Mouse (Mus musculus): Measurements from ENCODE around the gene C4b. TPM values are rescaled to one million over a fixed set of nuclear protein-coding genes. Genes with fewer than 3 reads are reported as not detected.
"Not testable (repeated sequence)": the region's sequence is repeated elsewhere in the genome, so short reads cannot be mapped to it uniquely, and the experiment has no call there.

C4b gene
- polyA plus RNA-seq, 1 experiment, result 15.2 TPM

GRCm38 (mm10) chr17:34740280-34740679 is 3.4 kb downstream of the C4b start:
- H3K36me3 ChIP-seq (ENCODE audit: control insufficient read depth, insufficient read depth, low read length), result no peaks in the 10 kb centered on the region
- no peak for TF ChIP-seq POLR2A (IDR thresholded peaks at IDR 0.05; ENCODE audit: control insufficient read depth, extremely low read depth, insufficient read depth, low read length, poor library complexity)
- H3K4me3 ChIP-seq (ENCODE audit: control insufficient read depth, insufficient read depth, low read length), result no peak overlapping the region
- H3K4me1 ChIP-seq (replicated peaks; ENCODE audit: control insufficient read depth, insufficient read depth, low read length), result no peaks in the 10 kb centered on the region
- no peaks in the 10 kb centered on the region for H3K27me3 ChIP-seq (ENCODE audit: control insufficient read depth, insufficient read depth, low read length)
- H3K27ac ChIP-seq (ENCODE audit: control insufficient read depth, insufficient read depth, low read length), result no peak overlapping the region
- DNase-seq, result no peak
- 49% methylated on average over 4 of the region's 4 CpGs for WGBS

- H3K4me1 ChIP-seq (replicated peaks; ENCODE audit: control insufficient read depth, insufficient read depth, low read length); H3K4me3 ChIP-seq (ENCODE audit: control insufficient read depth, insufficient read depth, low read length); H3K27ac ChIP-seq (ENCODE audit: control insufficient read depth, insufficient read depth, low read length); H3K36me3 ChIP-seq (ENCODE audit: control insufficient read depth, insufficient read depth, low read length); H3K27me3 ChIP-seq (ENCODE audit: control insufficient read depth, insufficient read depth, low read length); DNase-seq: not testable (repeated sequence)
- 93% methylated on average over 7 of the region's 7 CpGs for WGBS
These were observed 4.0 kb downstream of the C4b start for GRCm38 (mm10) chr17:34739708-34740107.

GRCm38 (mm10) chr17:34737466-34737865 is 6.2 kb downstream of the C4b start:
- H3K27ac ChIP-seq (ENCODE audit: control insufficient read depth, insufficient read depth, low read length); H3K4me1 ChIP-seq (replicated peaks; ENCODE audit: control insufficient read depth, insufficient read depth, low read length); H3K27me3 ChIP-seq (ENCODE audit: control insufficient read depth, insufficient read depth, low read length); H3K4me3 ChIP-seq (ENCODE audit: control insufficient read depth, insufficient read depth, low read length); DNase-seq; H3K36me3 ChIP-seq (ENCODE audit: control insufficient read depth, insufficient read depth, low read length): not testable (repeated sequence)
- 86% methylated on average over 5 of the region's 5 CpGs for WGBS

- 96% methylated on average over 12 of the region's 12 CpGs for WGBS
- H3K27ac ChIP-seq (ENCODE audit: control insufficient read depth, insufficient read depth, low read length); DNase-seq; H3K4me3 ChIP-seq (ENCODE audit: control insufficient read depth, insufficient read depth, low read length); H3K36me3 ChIP-seq (ENCODE audit: control insufficient read depth, insufficient read depth, low read length); H3K4me1 ChIP-seq (replicated peaks; ENCODE audit: control insufficient read depth, insufficient read depth, low read length); H3K27me3 ChIP-seq (ENCODE audit: control insufficient read depth, insufficient read depth, low read length): not testable (repeated sequence)
These were observed 13.7 kb downstream of the C4b start for GRCm38 (mm10) chr17:34729779-34730553.

- H3K4me3 ChIP-seq (ENCODE audit: control insufficient read depth, insufficient read depth, low read length); H3K27ac ChIP-seq (ENCODE audit: control insufficient read depth, insufficient read depth, low read length): not testable (repeated sequence)
- WGBS, result 85% methylated on average over 11 of the region's 11 CpGs
These were observed 14.5 kb downstream of the C4b start for GRCm38 (mm10) chr17:34729155-34729554.

GRCm38 (mm10) chr17:34727887-34728286 is 15.8 kb downstream of the C4b start:
- 94% methylated on average over 2 of the region's 2 CpGs for WGBS
- no peak for DNase-seq
- Histone ChIP-seq H3K4me1 (replicated peaks; ENCODE audit: control insufficient read depth, insufficient read depth, low read length) (no peaks in the 10 kb centered on the region), H3K4me3 (ENCODE audit: control insufficient read depth, insufficient read depth, low read length) (no peak overlapping the region), H3K27ac (ENCODE audit: control insufficient read depth, insufficient read depth, low read length) (no peak overlapping the region), H3K27me3 (ENCODE audit: control insufficient read depth, insufficient read depth, low read length) (no peaks in the 10 kb centered on the region), H3K36me3 (ENCODE audit: control insufficient read depth, insufficient read depth, low read length) (no peaks in the 10 kb centered on the region)
- TF ChIP-seq POLR2A (IDR thresholded peaks at IDR 0.05; ENCODE audit: control insufficient read depth, extremely low read depth, insufficient read depth, low read length, poor library complexity), result no peak
- no peak for TF ChIP-seq CTCF (IDR thresholded peaks at IDR 0.05; ENCODE audit: borderline replicate concordance, control insufficient read depth, extremely low read depth, insufficient read depth, low read length, poor library complexity)

More at GRCm38 (mm10) chr17:34729155-34729554, 14.5 kb downstream of the C4b start:
- H3K36me3 ChIP-seq (ENCODE audit: control insufficient read depth, insufficient read depth, low read length); H3K4me1 ChIP-seq (replicated peaks; ENCODE audit: control insufficient read depth, insufficient read depth, low read length); DNase-seq; H3K27me3 ChIP-seq (ENCODE audit: control insufficient read depth, insufficient read depth, low read length): not testable (repeated sequence)

GRCm38 (mm10) chr17:34723066-34723465 is 20.6 kb downstream of the C4b start:
- no peak for DNase-seq
- TF ChIP-seq CTCF (IDR thresholded peaks at IDR 0.05; ENCODE audit: borderline replicate concordance, control insufficient read depth, extremely low read depth, insufficient read depth, low read length, poor library complexity) (no peak), POLR2A (IDR thresholded peaks at IDR 0.05; ENCODE audit: control insufficient read depth, extremely low read depth, insufficient read depth, low read length, poor library complexity) (no peak)
- Histone ChIP-seq H3K27me3 (ENCODE audit: control insufficient read depth, insufficient read depth, low read length) (no peaks in the 10 kb centered on the region), H3K4me3 (ENCODE audit: control insufficient read depth, insufficient read depth, low read length) (no peak overlapping the region), H3K27ac (ENCODE audit: control insufficient read depth, insufficient read depth, low read length) (no peak overlapping the region), H3K36me3 (ENCODE audit: control insufficient read depth, insufficient read depth, low read length) (no peaks in the 10 kb centered on the region), H3K4me1 (replicated peaks; ENCODE audit: control insufficient read depth, insufficient read depth, low read length) (no peaks in the 10 kb centered on the region)
- WGBS, result 83% methylated on average over 4 of the region's 4 CpGs

- H3K36me3 ChIP-seq (ENCODE audit: control insufficient read depth, insufficient read depth, low read length); H3K27ac ChIP-seq (ENCODE audit: control insufficient read depth, insufficient read depth, low read length); DNase-seq; H3K4me3 ChIP-seq (ENCODE audit: control insufficient read depth, insufficient read depth, low read length); H3K27me3 ChIP-seq (ENCODE audit: control insufficient read depth, insufficient read depth, low read length); H3K4me1 ChIP-seq (replicated peaks; ENCODE audit: control insufficient read depth, insufficient read depth, low read length): not testable (repeated sequence)
- WGBS, result 79% methylated on average over 2 of the region's 4 CpGs
These were observed 21.4 kb downstream of the C4b start for GRCm38 (mm10) chr17:34722238-34722637.

GRCm38 (mm10) chr17:34719886-34720285 is 23.8 kb downstream of the C4b start:
- DNase-seq; H3K27ac ChIP-seq (ENCODE audit: control insufficient read depth, insufficient read depth, low read length); H3K4me3 ChIP-seq (ENCODE audit: control insufficient read depth, insufficient read depth, low read length); H3K4me1 ChIP-seq (replicated peaks; ENCODE audit: control insufficient read depth, insufficient read depth, low read length); H3K36me3 ChIP-seq (ENCODE audit: control insufficient read depth, insufficient read depth, low read length); H3K27me3 ChIP-seq (ENCODE audit: control insufficient read depth, insufficient read depth, low read length): not testable (repeated sequence)
- WGBS, result 91% methylated on average over 8 of the region's 8 CpGs
